Mouse (Mus musculus): ENCODE data around the gene Ccn5.

- TF ChIP-seq MEF2A (IDR thresholded peaks at IDR 0.05; ENCODE audit: extremely low read depth, insufficient replicate concordance, low read depth, low read length, poor library complexity, severe bottlenecking) (no peak), KAT2A (conservative IDR thresholded peaks at IDR 0.05; ENCODE audit: low read depth, low read length) (no peak), POLR2A (IDR thresholded peaks at IDR 0.05; ENCODE audit: control insufficient read depth in 1 of 2, insufficient read depth in 1 of 2, low read depth in 1 of 2, low read length in 2 of 2, poor library complexity in 1 of 2) (no peak), CTCF (IDR thresholded peaks at IDR 0.05 in 2 of 3, conservative IDR thresholded peaks at IDR 0.05 in 1 of 3; ENCODE audit: control insufficient read depth in 1 of 3, insufficient read depth in 1 of 3, low read depth in 2 of 3, low read length in 3 of 3, poor library complexity in 1 of 3, severe bottlenecking in 1 of 3) (no peak), ZNF384 (IDR thresholded peaks at IDR 0.05; ENCODE audit: low read depth, low read length) (no peak), MXI1 (IDR thresholded peaks at IDR 0.05; ENCODE audit: low read depth, low read length) (no peak), ETS1 (IDR thresholded peaks at IDR 0.05; ENCODE audit: low read depth, low read length) (no peak), USF1 (IDR thresholded peaks at IDR 0.05; ENCODE audit: low read depth, low read length) (no peak), BHLHE40 (IDR thresholded peaks at IDR 0.05; ENCODE audit: borderline replicate concordance, low read depth, low read length) (no peak)
These were observed 41.8 kb upstream of the Ccn5 start for GRCm38 (mm10) chr2:163778896-163779295.
